Mouse (Mus musculus): ENCODE data around the gene Atg16l1.
A peak's percentile ranks its signal among the peaks of the same experiment; 100 is the strongest.

The Atg16l1 gene

GRCm38 (mm10) chr1:87755641-87756470, at the start of gene Atg16l1:
Atg16l1 (plus strand) TSS chr1:87755870.
- DNase-seq, result peak; percentile 96

GRCm38 (mm10) chr1:87706361-87706760, 49.3 kb upstream of the Atg16l1 start:
- DNase-seq, result no peak

- no peak for DNase-seq
Measured at GRCm38 (mm10) chr1:87709020-87709419, 46.6 kb upstream of the Atg16l1 start.

GRCm38 (mm10) chr1:87709661-87710270, 45.9 kb upstream of the Atg16l1 start:
- DNase-seq, result no peak

GRCm38 (mm10) chr1:87711938-87712613, 43.6 kb upstream of the Atg16l1 start:
- DNase-seq, result no peak

GRCm38 (mm10) chr1:87712614-87712971, 43.1 kb upstream of the Atg16l1 start:
- no peak for DNase-seq

- DNase-seq, result peak; percentile 66
Measured at GRCm38 (mm10) chr1:87721382-87721781, 34.3 kb upstream of the Atg16l1 start.

- DNase-seq, result no peak
Measured at GRCm38 (mm10) chr1:87722081-87722480, 33.6 kb upstream of the Atg16l1 start.

GRCm38 (mm10) chr1:87723351-87723750, 32.3 kb upstream of the Atg16l1 start:
- DNase-seq, result no peak

- DNase-seq, result no peak
Measured at GRCm38 (mm10) chr1:87729070-87729469, 26.6 kb upstream of the Atg16l1 start.

- no peak for DNase-seq
Measured at GRCm38 (mm10) chr1:87729850-87730249, 25.8 kb upstream of the Atg16l1 start.

- no peak for DNase-seq
Measured at GRCm38 (mm10) chr1:87730271-87730670, 25.4 kb upstream of the Atg16l1 start.

GRCm38 (mm10) chr1:87733212-87733611, 22.5 kb upstream of the Atg16l1 start:
- DNase-seq, result peak; percentile 29

GRCm38 (mm10) chr1:87734153-87734552, 21.5 kb upstream of the Atg16l1 start:
- no peak for DNase-seq

- DNase-seq, result no peak
Measured at GRCm38 (mm10) chr1:87740584-87741290, 14.9 kb upstream of the Atg16l1 start.

- DNase-seq, result no peak
Measured at GRCm38 (mm10) chr1:87749360-87749973, 6.2 kb upstream of the Atg16l1 start.

GRCm38 (mm10) chr1:87763821-87764220, 8.2 kb downstream of the Atg16l1 start:
- DNase-seq, result no peak

- DNase-seq, result no peak
Measured at GRCm38 (mm10) chr1:87765741-87766140, 10.1 kb downstream of the Atg16l1 start.

- DNase-seq, result peak; percentile 19
Measured at GRCm38 (mm10) chr1:87766233-87766632, 10.6 kb downstream of the Atg16l1 start.

- no peak for DNase-seq
Measured at GRCm38 (mm10) chr1:87769263-87769662, 13.6 kb downstream of the Atg16l1 start.

- DNase-seq, result no peak
Measured at GRCm38 (mm10) chr1:87770486-87770885, 14.8 kb downstream of the Atg16l1 start.

- no peak for DNase-seq
Measured at GRCm38 (mm10) chr1:87771724-87772123, 16.1 kb downstream of the Atg16l1 start.

- DNase-seq, result no peak
Measured at GRCm38 (mm10) chr1:87773336-87773735, 17.7 kb downstream of the Atg16l1 start.
